Mouse (Mus musculus) mature B cell (primary cell): ENCODE data around the gene Atrip.

Source experiments
- in situ Hi-C: fragments of 300-500 bp; cut with MboI; formaldehyde crosslinking; loops from 2 replicates; pipeline ENCODE4 v1.14.3; 2019

Atrip gene

DNA sequence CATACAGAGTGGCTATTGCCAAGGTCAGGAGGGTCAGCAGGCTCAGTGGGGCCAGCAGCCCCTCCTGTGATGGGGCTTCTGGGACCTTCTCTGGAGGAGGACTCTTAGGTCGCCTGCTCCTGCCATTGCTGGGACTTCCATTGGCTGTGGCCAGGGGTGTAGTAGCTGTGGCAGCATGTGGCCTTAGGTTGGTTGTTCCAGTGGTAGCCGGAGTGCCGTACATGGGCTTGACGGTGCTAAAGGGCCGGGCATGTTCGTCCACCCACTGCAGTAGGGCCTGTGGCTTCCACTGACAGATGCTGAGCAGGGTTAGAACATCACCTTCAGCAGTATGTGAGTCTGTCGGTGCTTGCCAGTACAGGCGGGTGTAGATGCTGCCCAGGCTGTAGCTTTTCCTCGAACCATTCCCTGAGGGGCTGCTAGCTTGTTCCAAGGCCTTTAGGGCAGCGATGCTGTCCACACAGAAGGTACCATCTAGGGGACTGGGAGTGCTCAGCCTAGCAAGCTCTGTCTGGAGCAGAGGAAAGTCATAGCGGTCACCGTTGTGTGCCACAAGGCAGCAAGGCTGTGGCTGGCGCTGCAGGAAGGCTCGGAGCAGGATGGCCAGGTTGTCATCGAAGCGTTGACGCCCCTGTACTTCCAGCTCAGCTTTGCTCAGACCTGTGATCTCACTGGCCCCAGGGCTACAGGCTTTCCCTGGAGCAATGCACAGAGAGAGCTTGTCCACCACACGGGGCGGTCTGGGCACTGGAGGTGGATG lies 15.7 kb downstream of the Atrip start:
- in situ Hi-C loops = no loop called here

DNA sequence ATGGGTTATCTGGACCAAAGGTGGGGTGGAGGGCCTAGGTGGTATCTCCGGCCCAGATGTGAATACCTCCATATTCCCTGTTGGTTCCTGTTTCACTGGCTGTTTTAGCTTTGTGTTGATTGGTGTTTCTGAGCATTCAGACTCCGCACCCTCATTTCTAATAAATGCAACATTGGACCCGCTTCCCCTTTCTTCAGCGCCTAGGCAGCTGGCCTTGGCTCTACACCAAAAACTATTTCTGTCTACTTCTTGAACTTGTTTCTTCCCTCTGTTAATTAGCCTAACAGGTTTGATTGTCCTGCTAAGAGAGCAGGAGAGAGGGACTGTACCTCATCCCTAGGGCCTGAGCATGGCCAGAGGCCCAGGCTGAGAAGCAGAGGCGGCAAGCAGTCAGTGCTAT lies 16.4 kb downstream of the Atrip start:
- in situ Hi-C loops = no loop called here

DNA sequence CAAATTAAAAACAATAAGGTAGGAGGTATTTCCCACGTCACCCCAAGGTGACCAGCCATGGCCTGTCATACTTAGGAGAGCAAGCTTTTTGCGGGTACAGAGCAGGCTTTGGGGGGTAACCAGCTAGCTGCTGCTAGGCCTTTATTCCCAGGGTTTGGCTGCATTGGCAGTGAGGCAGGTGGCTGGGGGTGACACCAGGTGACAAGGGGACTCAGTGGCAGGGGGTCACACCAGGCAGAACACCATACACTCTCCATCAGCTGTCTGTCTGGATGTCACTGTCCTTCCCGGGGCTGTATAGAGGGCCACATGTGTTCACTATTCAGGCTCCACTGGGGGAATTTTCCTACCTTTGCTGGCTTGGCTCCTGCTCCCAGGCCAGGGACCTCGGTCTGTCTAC lies 17.0 kb downstream of the Atrip start:
- in situ Hi-C loops = no loop called here

DNA sequence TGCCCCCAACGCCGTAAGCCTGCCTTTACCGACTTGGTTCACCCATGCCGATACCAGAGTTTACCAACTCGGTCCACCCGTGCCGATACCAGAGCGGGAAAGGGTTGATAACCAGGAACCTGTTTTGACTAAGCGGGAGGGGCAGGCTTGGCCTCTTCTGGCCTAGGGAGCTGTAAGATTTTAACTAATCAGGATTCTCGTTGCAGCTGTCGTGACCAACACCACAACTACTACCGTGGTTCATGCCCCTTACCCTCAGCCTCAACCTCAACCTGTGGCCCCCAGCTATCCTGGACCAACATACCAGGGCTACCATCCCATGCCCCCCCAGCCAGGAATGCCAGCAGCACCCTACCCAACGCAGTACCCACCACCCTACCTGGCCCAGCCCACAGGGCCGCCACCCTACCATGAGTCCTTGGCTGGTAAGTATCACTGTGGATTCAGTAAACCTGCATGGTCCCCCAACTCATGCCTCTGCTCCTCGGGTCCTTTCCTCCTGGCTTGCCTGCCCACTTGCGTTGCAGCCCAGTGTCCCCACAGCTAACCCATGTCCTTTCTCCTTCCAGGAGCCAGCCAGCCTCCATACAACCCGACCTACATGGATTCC lies 17.7 kb downstream of the Atrip start:
- in situ Hi-C loops = no loop called here

DNA sequence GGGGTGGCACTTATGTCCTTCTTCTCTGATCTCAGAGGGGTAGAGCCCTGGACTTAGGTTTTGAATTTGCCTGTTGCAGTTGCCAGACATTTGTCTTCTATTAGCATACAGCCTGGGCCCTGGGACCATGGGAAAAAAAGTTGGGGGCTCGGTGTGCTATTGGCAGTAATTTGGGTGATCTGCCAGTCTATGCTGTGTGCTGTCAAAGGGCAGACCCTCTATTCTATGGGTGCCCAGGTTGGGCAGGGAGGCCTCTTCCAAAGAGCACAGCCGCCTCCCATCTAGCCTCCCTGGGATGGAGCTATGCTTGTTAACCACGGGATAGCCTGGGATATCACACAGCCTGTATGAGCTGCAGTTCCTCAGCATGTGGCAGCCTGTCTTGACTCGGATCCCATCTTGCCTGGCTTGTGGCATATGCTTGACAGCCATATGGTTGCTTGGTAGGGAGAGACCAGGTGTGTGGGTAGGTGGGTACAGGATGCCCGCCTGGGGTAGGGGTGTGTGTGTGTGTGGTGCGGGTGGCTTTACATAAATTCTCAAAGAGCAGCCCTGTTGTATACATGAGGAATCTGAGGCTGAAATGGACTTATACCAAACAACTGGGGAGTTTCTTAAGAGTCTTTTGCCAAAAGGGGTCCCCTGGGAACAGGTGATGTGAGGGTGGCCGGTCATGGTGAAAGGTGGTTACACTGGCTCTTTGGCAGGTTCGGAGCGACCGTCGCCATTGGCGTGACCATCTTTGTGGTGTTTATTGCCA lies 18.5 kb downstream of the Atrip start:
- in situ Hi-C loops = no loop called here

DNA sequence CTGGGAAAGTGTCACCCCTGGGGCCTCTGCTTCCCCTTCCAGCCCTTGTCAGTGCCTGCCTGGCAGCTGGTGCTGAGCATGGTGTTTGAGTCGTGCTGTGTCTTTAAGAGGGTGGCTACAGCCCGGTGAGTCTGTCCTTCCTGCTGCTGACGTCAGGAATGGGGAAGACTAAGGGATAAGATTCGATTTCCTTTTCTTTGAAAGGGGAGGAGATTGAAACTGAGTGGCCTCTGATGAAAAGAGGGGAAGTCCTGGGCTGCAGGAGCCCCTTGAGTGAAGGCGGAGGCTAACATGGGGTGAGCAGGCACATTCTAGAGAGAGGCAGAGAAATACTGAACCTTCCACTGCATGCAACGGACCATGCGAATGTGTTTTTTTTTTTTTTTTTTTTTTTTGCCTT lies 19.2 kb downstream of the Atrip start:
- in situ Hi-C loops = no loop called here

DNA sequence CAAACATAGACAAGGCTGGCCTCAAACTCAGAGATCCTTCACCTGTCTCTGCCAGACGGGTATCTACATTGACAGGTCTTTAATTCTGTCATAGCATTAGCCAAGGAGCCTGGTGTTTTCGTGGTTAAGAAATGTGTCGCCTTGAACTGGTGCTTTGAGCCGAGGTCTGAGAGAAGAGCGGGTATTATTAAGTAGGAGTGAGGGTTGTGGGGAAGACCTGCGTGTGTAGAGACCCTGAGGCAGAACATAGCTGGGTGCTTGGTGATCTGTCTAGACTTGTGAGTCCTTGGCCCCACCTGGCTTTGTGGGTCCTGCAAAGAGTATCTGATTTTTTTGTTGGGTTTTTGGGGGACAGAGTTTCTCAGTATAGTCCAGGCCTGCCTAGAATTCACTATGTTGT lies 20.1 kb downstream of the Atrip start:
- in situ Hi-C loops = no loop called here

DNA sequence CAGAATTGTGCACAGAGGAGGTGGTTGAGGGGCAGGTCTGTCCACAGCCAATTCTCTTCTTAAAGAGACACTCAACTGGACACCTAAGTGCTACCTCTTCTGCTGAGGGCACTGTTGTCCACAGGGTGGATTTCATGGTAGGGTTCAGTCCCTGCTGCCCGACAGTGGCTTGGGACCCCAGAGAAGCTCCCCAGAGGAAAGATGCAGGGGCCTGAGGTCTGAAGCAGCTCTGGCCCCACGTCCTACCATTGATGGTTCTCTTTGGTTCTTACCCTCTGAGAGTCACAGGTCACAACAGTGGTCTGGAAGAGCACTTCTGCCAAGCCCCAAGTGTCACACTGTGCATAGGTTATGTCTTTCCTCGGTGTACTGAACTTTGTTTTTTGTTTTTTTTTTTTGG lies 20.6 kb downstream of the Atrip start:
- in situ Hi-C loops = no loop called here

DNA sequence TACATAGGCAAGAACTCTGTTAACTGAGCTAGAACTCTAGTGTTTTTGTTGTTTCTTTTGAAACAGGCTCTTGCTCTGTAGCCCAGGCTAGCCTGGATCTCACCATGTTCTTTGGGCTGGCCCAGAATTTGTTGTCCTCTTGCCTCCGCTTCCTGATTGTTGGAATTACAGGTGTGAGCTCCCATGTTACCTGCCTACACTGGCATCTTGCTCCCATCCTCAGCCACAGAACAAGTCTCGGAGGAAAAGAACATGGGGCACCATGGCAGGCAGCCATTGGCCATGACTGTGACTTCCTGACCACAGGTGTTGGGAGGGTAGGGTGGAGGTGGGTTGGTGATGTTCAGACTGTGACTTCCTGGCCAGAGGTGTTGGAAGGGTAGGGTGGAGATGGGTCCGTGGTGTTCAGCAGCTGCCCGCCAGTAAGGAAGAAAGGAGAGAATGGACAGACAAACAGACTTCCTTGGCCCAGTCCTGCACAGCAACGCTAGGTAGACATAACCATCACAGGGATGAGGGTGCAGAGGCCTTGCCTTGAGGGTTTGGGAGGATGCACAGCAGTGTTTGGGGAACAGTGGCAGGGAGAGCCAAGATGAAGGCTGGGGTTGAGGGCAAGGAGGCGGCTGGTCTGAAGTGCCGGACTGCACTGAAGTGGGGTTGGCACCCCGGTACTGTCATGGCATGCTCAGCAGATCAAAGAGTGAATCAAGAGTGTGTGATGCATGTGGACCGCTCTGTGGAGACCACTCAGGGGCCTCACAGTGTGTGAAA lies 21.2 kb downstream of the Atrip start:
- in situ Hi-C loops = no loop called here

DNA sequence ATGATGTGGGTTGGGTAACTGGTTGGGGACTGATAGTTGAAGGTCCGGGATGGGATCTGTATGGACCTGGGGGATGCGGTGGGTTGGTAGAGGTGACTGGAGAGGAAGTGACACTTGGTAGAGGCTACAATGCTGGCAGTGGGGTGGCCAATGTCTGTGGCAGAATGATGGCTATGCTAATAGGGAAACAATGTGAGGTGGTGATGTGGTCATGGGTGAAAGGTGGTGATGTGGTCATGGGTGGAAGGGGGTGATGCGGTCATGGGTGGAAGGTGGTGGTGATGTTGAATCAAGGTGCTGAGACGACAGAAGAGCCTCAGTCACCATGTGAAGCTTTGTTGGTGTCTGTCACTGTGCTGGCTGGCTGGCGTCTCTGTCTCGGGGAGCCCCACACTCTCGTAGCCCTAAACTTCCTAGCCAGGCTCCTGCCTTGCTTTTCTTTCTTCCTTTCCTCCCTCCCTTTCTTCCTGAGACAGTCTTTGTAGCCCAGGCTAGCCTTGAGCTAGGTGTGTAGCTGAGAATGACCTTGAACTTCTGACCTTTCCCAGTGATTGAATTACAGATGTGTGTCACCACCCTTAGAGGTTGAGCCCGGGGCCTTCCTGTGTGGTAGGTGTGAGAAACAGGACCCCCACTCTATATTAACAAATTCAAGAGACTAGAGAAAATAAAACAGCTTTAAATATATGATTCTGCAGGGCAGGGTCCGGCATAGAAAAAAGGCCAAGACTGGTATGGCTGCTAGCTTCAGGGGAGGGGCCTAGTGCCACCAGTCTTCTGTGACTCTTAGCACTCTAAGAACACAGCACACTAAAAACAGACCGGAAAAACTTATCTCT lies 22.1 kb downstream of the Atrip start:
- in situ Hi-C loops = no loop called here

DNA sequence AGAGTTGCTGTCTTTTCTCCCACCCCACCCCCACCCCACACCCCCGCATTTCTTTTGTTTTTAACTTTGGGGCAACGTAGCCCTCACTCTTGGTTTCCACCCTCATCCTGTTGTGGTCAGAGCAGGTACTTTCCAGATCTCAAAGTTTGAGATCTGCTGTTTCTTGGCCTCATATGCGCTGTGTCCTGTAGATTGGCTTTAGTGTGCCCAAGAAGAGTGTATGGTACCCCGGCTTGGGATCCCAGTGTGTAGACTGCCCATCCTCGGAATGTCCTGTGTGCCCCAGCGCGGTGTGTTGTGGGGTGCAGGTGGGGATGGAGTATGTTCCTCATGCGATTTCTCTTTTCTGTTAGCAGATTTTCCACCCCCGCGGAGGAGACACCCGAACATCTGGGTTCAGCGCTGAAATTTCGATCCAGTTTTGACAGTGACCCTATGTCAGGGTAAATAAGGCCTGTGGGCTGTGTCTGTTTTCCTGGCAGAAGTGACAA lies 22.9 kb downstream of the Atrip start:
- in situ Hi-C loops = no loop called here

DNA sequence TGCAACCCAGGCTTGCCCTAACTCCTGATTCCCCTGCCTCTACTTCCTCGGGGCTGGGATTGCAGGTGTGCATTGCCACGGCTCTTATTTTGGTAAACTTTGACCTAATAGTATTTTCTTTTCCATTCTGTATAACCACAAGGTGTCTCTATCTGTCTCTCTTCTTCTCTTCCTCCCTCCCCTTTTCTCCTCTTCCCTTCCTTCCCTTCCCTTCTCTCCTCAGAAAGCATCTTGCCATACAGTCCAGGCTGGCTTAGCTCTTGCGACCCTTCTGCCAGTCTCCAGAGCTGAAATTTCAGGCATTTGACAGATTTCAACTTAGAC lies 23.3 kb downstream of the Atrip start:
- in situ Hi-C loops = no loop called here

DNA sequence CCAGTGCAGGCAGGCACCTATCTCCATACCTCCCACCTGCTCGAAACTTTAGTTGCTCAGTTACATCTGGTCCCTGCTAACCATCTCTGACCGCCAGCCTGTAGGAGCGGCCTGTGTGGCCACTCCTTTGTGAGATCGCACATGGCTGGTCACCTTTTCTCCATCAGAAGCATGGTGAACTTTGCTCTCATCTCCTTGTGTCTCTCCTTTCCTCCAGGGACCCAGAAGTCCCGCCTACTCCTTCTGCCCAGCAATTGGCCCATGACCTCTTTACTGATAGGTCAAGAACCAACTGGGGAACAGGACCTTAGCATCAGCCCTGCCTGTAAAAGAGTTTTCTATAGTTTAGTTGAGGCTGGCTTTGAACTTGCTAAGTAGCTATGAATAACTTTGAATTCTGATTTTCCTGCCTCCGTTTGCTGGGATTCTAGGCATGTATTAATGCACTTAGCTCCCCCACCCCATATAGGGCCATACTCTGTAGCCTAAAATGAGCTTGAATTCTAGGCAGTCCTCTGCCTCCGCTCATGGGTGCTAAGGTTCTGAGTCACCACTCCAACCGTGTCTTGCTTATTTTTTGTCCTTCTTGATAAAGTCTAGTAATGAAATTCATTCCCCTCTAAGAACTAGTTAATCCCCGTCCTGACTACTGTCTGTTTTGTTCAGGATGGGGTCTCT lies 23.8 kb downstream of the Atrip start:
- in situ Hi-C loops = no loop called here

DNA sequence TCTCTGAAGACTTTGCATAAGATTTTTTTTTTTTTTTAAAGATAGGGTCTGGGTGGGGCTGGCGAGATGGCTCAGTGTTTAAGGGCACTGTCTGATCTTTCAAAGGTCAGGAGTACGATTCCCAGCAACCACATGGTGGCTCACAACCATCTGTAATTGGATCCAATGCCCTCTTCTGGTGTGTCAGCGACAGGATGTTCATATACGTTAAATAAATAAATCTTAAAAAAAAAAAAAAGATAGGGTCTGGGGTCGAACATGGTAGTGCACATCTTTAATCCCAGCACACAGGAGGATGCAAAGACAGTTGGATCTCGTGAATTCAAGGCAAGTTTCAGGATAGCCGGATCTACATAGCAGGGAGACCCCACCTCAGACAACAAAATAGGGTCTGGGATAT lies 24.6 kb downstream of the Atrip start:
- in situ Hi-C loops = no loop called here

DNA sequence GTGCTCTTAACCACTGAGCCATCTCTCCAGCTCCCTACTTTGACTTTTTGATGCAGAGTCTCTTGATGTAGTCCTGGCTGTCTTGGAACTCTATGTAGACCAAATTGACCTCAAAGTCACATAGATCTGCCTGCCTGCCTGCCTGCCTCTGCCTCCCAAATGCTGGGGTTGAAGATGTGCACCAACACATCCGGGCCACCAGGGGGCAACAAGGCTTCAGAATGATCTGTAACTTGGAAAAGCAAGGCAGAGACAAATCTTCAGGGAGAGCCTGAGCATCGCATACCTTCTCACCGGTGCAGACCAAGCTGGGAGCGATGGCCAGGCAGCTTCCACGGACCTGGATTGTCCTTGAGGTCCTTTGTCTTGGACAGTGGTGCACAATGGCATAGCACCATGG lies 27.6 kb downstream of the Atrip start:
- in situ Hi-C loops = no loop called here

DNA sequence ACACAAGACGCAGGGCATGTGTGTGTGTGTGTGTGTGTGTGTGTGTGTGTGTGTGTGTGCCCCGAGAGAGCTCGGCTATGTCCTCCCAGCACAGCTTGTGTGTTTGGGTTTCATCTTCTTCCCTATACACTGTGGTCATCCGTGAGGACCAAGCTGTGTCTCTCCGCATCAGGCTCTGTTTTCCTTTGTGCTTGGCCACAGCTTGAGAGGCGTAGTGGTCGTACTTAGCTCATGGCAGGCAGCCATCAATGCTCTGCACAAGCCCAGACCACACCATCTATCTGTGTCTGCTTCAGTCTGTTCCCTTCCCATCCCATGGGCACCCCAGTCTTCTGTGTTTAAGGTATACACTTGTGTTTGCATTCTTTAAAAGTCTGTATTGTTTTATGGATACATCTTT lies 32.6 kb downstream of the Atrip start:
- in situ Hi-C loops = no loop called here

DNA sequence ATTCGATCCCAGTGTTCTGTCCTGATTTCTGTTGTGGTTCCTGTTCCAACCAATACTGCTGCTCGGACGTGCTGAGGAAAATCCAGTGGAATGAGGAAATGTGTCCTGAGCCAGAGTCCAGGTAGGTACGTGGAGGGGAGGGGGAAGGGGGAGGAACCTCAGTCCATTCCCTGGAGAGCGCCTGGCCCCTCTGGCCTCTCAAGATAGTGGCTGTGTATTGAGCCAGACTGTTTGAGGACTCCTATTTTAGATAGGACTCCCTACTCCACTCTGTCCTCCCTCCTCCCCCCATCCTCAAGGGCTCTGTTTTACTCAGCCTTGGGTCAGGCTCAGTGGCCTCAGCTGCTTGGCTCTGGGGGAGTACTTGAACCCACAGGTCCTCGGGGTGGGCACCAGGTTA lies 33.0 kb downstream of the Atrip start:
- in situ Hi-C loops = no loop called here

DNA sequence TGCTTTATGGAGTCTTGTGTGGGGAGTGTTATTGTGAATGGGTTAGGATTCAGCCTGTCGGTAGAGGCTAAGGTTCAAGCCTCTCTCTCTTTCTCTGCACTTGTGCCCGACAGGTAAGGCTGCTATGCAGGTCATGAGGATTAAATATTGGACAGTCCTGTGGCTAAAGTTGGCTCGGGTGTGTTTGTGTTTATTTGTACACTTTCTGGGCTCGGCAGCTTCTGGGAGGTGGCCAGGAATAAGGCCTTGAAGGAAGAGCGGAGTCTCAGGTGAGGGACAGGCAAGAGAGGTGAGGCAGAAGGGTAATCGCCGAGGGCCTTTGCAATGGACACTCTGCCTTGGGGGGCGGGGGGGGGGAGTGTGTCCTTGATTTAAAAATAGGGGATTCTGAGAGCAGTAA lies 33.7 kb downstream of the Atrip start:
- in situ Hi-C loops = no loop called here

DNA sequence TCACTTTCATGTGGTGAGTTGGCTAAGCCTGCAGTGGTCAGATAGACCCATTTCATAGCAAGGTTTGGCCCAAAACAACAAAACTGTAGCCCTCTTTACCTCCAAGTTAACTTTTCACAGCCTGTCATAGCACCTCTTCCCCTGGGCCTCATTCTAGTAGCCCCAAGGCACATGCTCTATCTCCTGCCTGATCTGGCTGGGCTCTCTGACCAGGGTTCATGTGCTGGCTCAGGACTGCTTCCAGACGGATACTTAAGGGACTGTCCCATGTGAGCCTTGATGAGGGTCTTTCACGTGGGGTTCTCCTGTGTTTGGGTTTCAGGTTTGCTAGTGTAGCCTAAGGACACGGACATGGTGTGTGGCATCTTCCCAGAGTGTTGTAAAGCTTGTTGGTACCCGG lies 34.2 kb downstream of the Atrip start:
- in situ Hi-C loops = no loop called here

DNA sequence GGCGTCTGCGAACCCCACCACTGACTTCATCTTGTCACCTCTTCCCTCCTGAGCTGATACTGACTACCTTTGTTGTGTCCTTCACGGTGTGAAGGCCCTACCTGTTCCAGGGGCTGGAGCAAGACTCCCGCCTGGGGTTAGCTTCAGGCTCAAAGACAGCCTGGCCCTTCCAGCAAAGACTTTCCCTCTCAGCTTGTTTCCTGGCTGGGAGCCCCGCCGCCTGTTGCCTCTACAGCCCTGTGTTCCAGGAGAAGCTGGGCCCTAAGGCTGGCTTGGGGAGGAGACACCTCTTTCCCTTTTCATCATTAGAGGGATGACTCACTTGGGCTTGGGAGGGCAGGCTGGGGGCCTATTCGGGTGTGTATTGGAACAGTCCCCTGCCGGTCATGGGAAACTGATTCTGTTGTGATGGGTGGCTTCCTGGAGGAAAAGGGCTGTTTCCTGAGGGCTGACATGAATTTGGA lies 35.0 kb downstream of the Atrip start:
- in situ Hi-C loops = no loop called here
